Mouse (Mus musculus): Measurements from ENCODE around the gene Tuba4a. TPM values are rescaled to one million over a fixed set of nuclear protein-coding genes. Genes with fewer than 3 reads are reported as not detected.

Gene Tuba4a
- 46.6 and 50.5 TPM in 2 replicates for polyA plus RNA-seq (2015; fragmentation: Nextera tagmentation; extraction: Ambion mirVana)

- TF ChIP-seq CTCF (IDR thresholded peaks at IDR 0.05) (peak; percentile 42), EP300 (IDR thresholded peaks at IDR 0.05) (no peak)
- Histone ChIP-seq H3K4me1 (ENCODE audit: insufficient read depth, low read depth, low read length) (peaks cover 6% of the 10 kb centered on the region), H3K9ac (replicated peaks; ENCODE audit: low read depth) (peak within 1 kb of the TSS; percentile 46), H3K27ac (ENCODE audit: low read length) (peak within 1 kb of the TSS; percentile 77), H3K27me3 (replicated peaks; ENCODE audit: insufficient read depth, low read length) (peaks cover 3% of the 10 kb centered on the region), H3K4me2 (replicated peaks; ENCODE audit: low read depth, low read length) (peak within 1 kb of the TSS; percentile 78), H3K4me3 (ENCODE audit: low read depth, low read length) (peak within 1 kb of the TSS; percentile 54), H3K9me3 (ENCODE audit: low read length) (no peaks in the 10 kb centered on the region), H3K36me3 (ENCODE audit: insufficient read depth, low read length) (peaks cover 5% of the 10 kb centered on the region; the same call in 1 of the 2 replicates)
- 0% methylated on average over 34 of the region's 34 CpGs for WGBS
- ATAC-seq = peak; percentile 59
- no peak for DNase-seq (ENCODE audit: low spot score)
Measured at GRCm38 (mm10) chr1:75219531-75219930, at the start of gene Tuba4a. Gene Tuba4a, minus strand, starts transcription at chr1:75219865.

GRCm38 (mm10) chr1:75264091-75264880 lies 44.6 kb upstream of the Tuba4a start, which contains the start of gene Ptprn:
Gene Ptprn, minus strand, starts transcription at chr1:75264502.
- ATAC-seq (no peak), DNase-seq (ENCODE audit: low spot score) (no peak)
- no peak within 1 kb of the TSS for H3K27ac ChIP-seq (ENCODE audit: low read length)
- no peak within 1 kb of the TSS for H3K4me3 ChIP-seq (ENCODE audit: low read depth, low read length)
- no peaks in the 10 kb centered on the region for H3K36me3 ChIP-seq (ENCODE audit: insufficient read depth, low read length)
- 13% methylated on average over 27 of the region's 32 CpGs for WGBS
- peaks cover 15% of the 10 kb centered on the region for H3K27me3 ChIP-seq (replicated peaks; ENCODE audit: insufficient read depth, low read length)
- no peak within 1 kb of the TSS for H3K9ac ChIP-seq (replicated peaks; ENCODE audit: low read depth)
- no peak within 1 kb of the TSS for H3K4me2 ChIP-seq (replicated peaks; ENCODE audit: low read depth, low read length)
- TF ChIP-seq CTCF (IDR thresholded peaks at IDR 0.05) = no peak
- no peak for TF ChIP-seq EP300 (IDR thresholded peaks at IDR 0.05)
- no peaks in the 10 kb centered on the region for H3K4me1 ChIP-seq (ENCODE audit: insufficient read depth, low read depth, low read length)
- no peaks in the 10 kb centered on the region for H3K9me3 ChIP-seq (ENCODE audit: low read length)

- Histone ChIP-seq H3K4me1 (ENCODE audit: insufficient read depth, low read depth, low read length) (no peaks in the 10 kb centered on the region), H3K27me3 (replicated peaks; ENCODE audit: insufficient read depth, low read length) (peaks cover 15% of the 10 kb centered on the region), H3K4me2 (replicated peaks; ENCODE audit: low read depth, low read length) (no peak overlapping the region), H3K9me3 (ENCODE audit: low read length) (no peaks in the 10 kb centered on the region), H3K4me3 (ENCODE audit: low read depth, low read length) (no peak overlapping the region), H3K36me3 (ENCODE audit: insufficient read depth, low read length) (no peaks in the 10 kb centered on the region), H3K9ac (replicated peaks; ENCODE audit: low read depth) (no peak overlapping the region), H3K27ac (ENCODE audit: low read length) (no peak overlapping the region)
- DNase-seq (ENCODE audit: low spot score) (peak; percentile 81), ATAC-seq (peak; percentile 61)
- WGBS = 4% methylated on average over 40 of the region's 40 CpGs
- TF ChIP-seq CTCF (IDR thresholded peaks at IDR 0.05) (no peak), EP300 (IDR thresholded peaks at IDR 0.05) (no peak)
Measured at GRCm38 (mm10) chr1:75262969-75263951, 43.6 kb upstream of the Tuba4a start.

- TF ChIP-seq EP300 (IDR thresholded peaks at IDR 0.05) (no peak), CTCF (IDR thresholded peaks at IDR 0.05) (no peak)
- Histone ChIP-seq H3K27ac (ENCODE audit: low read length) (no peak overlapping the region), H3K36me3 (ENCODE audit: insufficient read depth, low read length) (no peaks in the 10 kb centered on the region), H3K9me3 (ENCODE audit: low read length) (no peaks in the 10 kb centered on the region), H3K27me3 (replicated peaks; ENCODE audit: insufficient read depth, low read length) (peaks cover 15% of the 10 kb centered on the region), H3K9ac (replicated peaks; ENCODE audit: low read depth) (no peak overlapping the region), H3K4me1 (ENCODE audit: insufficient read depth, low read depth, low read length) (no peaks in the 10 kb centered on the region), H3K4me3 (ENCODE audit: low read depth, low read length) (no peak overlapping the region), H3K4me2 (replicated peaks; ENCODE audit: low read depth, low read length) (no peak overlapping the region)
- DNase-seq (ENCODE audit: low spot score) = no peak
- ATAC-seq = no peak
Measured at GRCm38 (mm10) chr1:75261278-75261677, 41.6 kb upstream of the Tuba4a start.

GRCm38 (mm10) chr1:75255516-75256046 lies 35.9 kb upstream of the Tuba4a start:
- no peak for TF ChIP-seq EP300 (IDR thresholded peaks at IDR 0.05)
- no peak for TF ChIP-seq CTCF (IDR thresholded peaks at IDR 0.05)
- no peak overlapping the region for H3K27ac ChIP-seq (ENCODE audit: low read length)
- H3K4me1 ChIP-seq (ENCODE audit: insufficient read depth, low read depth, low read length) = no peaks in the 10 kb centered on the region
- H3K9me3 ChIP-seq (ENCODE audit: low read length) = no peaks in the 10 kb centered on the region
- H3K9ac ChIP-seq (replicated peaks; ENCODE audit: low read depth) = no peak overlapping the region
- 49% methylated on average over 10 of the region's 10 CpGs for WGBS
- no peaks in the 10 kb centered on the region for H3K36me3 ChIP-seq (ENCODE audit: insufficient read depth, low read length)
- H3K27me3 ChIP-seq (replicated peaks; ENCODE audit: insufficient read depth, low read length) = no peaks in the 10 kb centered on the region
- H3K4me2 ChIP-seq (replicated peaks; ENCODE audit: low read depth, low read length) = no peak overlapping the region
- ATAC-seq (no peak), DNase-seq (ENCODE audit: low spot score) (no peak)
- H3K4me3 ChIP-seq (ENCODE audit: low read depth, low read length) = no peak overlapping the region

GRCm38 (mm10) chr1:75254625-75255013 lies 35.0 kb upstream of the Tuba4a start:
- H3K9ac ChIP-seq (replicated peaks; ENCODE audit: low read depth) = no peak overlapping the region
- ATAC-seq = no peak
- H3K27me3 ChIP-seq (replicated peaks; ENCODE audit: insufficient read depth, low read length) = no peaks in the 10 kb centered on the region
- no peaks in the 10 kb centered on the region for H3K36me3 ChIP-seq (ENCODE audit: insufficient read depth, low read length)
- TF ChIP-seq EP300 (IDR thresholded peaks at IDR 0.05) (no peak), CTCF (IDR thresholded peaks at IDR 0.05) (no peak)
- no peak overlapping the region for H3K4me2 ChIP-seq (replicated peaks; ENCODE audit: low read depth, low read length)
- DNase-seq (ENCODE audit: low spot score) = no peak
- no peaks in the 10 kb centered on the region for H3K9me3 ChIP-seq (ENCODE audit: low read length)
- no peak overlapping the region for H3K27ac ChIP-seq (ENCODE audit: low read length)
- H3K4me3 ChIP-seq (ENCODE audit: low read depth, low read length) = no peak overlapping the region
- 65% methylated on average over 8 of the region's 8 CpGs for WGBS
- H3K4me1 ChIP-seq (ENCODE audit: insufficient read depth, low read depth, low read length) = no peaks in the 10 kb centered on the region

All from lung, postnatal 0 days (tissue).